Mouse (Mus musculus) embryonic stem cell, embryonic (primary cell): Measurements from ENCODE around the gene Rasal2.
"Not testable (repeated sequence)": the region's sequence is repeated elsewhere in the genome, so short reads cannot be mapped to it uniquely, and the experiment has no call there.

Source experiments
- CTCF ChIA-PET, 4 experiments: fragments of 300-600 bp in 2 of 4; fragments of 350-600 bp in 2 of 4; sonication (Branson Sonifier 250); formaldehyde crosslinking; loops; one replicate each; lab custom pipeline; 2022; ENCODE audit warnings: inconsistent platforms in 2 of 4; lab: Charles Lee
- POLR2A ChIA-PET, 4 experiments: fragments of 300-600 bp in 2 of 4; fragments of 350-600 bp in 2 of 4; sonication (Branson Sonifier 250); formaldehyde crosslinking; loops; one replicate each; lab custom pipeline; 2022; ENCODE audit warnings: antibody characterized with exemption in 4 of 4, inconsistent platforms in 1 of 4; lab: Charles Lee

The Rasal2 gene

GRCm38 (mm10) chr1:157243576-157244452 lies 168.6 kb downstream of the Rasal2 start:
- ChIA-PET CTCF (interaction anchor here in 2 of 4 experiments (0.5 to 0.6 kb wide), 3 partner anchors 10 to 740 kb away, joined by 3 to 5 read pairs (median 4); no protein-coding TSS in a partner anchor), POLR2A (interaction anchor here in 1 of 4 experiments (0.7 kb wide), 1 partner anchor 12 kb away, joined by 3 read pairs; no protein-coding TSS in a partner anchor)

- ChIA-PET POLR2A (no interaction called here), CTCF (no interaction called here)
Observed at GRCm38 (mm10) chr1:157239687-157240086, 172.7 kb downstream of the Rasal2 start.

DNA sequence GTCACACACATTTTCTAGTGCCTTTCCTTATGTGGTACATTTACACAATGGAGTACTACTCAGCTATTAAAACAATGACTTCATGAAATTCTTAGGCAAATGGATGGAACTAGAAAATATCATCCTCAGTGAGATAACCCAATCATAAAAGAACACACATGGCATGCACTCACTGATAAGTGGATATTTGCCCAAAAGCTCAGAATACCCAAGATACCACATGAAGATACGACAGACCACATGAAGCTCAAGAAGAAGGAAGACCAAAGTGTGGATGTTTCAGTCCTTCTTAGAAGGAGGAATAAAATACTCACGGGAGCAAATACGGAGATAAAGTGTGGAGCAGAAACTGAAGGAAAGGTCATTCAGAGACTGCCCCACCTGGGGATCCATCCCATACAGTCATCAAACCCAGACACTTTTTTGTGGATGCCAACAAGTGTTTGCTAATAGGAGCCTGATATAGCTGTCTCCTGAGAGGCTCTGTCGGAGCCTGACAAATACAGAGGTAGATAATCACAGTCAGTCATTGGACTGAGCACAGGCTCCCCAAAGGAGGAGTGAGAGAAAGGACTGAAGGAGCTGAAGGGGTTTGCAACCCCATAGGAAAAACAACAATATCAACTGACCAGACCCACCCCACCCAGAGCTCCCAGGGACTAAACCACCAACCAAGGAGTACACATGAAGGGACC lies 175.6 kb downstream of the Rasal2 start:
- POLR2A ChIA-PET = not testable (repeated sequence)
- CTCF ChIA-PET = interaction anchor here in 2 of 4 experiments (0.6 to 1.3 kb wide), 2 partner anchors 44 to 191 kb away, joined by 5 read pairs; no protein-coding TSS in a partner anchor

DNA sequence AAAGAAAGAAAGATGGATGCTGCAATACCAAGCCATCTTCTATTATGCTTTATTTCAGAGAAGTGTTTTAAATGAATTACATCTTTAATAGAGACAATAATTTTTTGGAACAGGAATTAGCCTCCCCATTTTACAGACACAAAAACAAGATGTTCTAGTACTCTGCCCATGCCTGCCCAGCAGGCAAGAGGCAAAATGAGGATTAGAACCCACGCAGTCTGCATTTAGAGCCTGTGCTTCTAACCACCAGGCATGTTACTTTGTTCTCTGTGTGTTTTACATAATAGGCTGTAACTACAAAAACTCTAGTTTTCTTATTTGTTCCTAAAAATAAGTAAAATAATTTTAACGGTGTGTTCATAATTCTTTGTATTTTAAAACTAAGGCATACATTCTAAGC lies 178.9 kb downstream of the Rasal2 start:
- ChIA-PET CTCF (no interaction called here), POLR2A (interaction anchor here in 1 of 4 experiments (1.3 kb wide), 1 partner anchor 10 kb away, joined by 3 read pairs; no protein-coding TSS in a partner anchor)

DNA sequence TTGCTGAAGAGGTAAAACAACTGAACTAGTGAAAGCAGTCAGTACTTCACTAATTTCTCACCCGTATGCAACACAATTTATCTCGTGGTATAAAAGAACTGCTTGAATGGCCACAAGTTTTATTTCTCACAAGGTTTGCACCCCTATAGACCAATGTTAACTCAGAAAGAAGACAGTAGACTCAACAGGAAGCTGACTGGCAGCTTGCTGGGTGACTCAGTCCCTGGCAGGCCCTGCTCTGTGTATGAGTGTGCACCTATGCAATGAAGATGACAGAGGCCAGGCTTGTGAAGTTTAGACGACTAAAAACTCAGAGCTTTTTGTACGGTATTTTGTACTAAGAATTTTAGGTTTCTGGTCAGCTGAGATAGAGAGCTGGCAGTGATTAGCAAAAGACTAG lies 180.0 kb downstream of the Rasal2 start:
- CTCF ChIA-PET = no interaction called here
- POLR2A ChIA-PET = interaction anchor here in 2 of 4 experiments (0.7 to 1.1 kb wide), 2 partner anchors 12 to 92 kb away, joined by 3 read pairs; no protein-coding TSS in a partner anchor

GRCm38 (mm10) chr1:157231016-157231415 lies 181.4 kb downstream of the Rasal2 start:
- CTCF ChIA-PET = interaction anchor here in 3 of 4 experiments (0.6 to 1.0 kb wide), 3 partner anchors 155 to 433 kb away, joined by 3 to 5 read pairs (median 3); no protein-coding TSS in a partner anchor
- POLR2A ChIA-PET = interaction anchor here in 1 of 4 experiments (1.6 kb wide), 1 partner anchor 13 kb away, joined by 5 read pairs; no protein-coding TSS in a partner anchor

DNA sequence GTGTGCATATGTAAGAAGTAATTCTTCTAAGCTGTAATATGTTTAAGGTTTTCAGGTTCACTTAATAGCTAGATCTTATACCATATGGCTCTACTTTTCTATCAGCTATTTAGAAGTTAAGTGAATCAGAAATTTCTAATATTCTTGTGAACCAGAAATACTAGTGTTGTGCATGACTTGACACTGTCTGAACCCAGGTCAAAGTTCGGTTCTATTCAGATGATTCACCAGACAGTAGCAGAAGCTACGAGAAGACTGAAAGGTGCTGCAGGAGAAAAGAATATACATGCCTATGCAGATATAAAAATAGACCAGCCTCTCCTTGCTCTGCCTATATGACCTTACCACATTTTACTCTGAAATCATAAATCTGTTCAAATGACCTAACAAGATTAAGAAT lies 182.0 kb downstream of the Rasal2 start:
- POLR2A ChIA-PET = interaction anchor here in 1 of 4 experiments (1.6 kb wide), 1 partner anchor 12 kb away, joined by 5 read pairs; no protein-coding TSS in a partner anchor
- CTCF ChIA-PET = interaction anchor here in 3 of 4 experiments (0.5 to 1.0 kb wide), 4 partner anchors 243 to 433 kb away, joined by 3 read pairs; no protein-coding TSS in a partner anchor

DNA sequence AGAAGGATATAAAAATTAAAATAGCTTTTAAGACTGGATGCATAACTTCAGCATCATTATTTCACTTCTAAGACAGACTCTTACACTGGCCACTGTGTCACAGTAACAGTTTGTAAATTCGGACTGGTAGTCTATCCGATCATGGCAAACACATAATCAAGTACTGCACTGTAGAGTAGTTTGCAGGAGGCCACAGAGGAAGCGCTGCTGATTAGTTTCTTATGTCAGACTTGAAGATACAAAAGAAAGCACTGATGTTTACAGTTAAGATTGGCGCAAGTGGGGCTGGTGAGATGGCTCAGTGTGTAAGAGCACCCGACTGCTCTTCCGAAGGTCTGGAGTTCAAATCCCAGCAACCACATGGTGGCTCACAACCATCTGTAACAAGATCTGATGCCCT lies 187.4 kb downstream of the Rasal2 start:
- ChIA-PET CTCF (interaction anchor here in 1 of 4 experiments (0.7 kb wide), 1 partner anchor 483 kb away, joined by 3 read pairs; no protein-coding TSS in a partner anchor), POLR2A (no interaction called here)

DNA sequence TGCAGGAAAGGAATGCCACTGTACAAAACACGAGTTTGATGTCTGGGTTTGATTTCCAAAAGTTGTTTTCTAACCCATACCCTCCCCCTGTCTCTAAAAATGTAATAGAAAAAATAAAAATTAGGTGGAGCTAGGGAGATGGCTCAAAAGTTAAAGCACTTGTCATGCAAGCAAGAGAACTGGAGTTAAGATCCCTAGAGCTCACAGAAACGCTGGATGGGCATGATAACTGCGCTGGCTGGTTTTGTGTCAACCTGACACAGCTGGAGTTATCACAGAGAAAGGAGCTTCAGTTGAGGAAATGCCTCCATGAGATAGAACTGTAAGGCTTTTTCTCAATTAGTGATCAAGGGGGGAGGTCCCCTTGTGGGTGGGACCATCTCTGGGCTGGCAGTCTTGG lies 191.5 kb downstream of the Rasal2 start:
- POLR2A ChIA-PET = no interaction called here
- CTCF ChIA-PET = no interaction called here

GRCm38 (mm10) chr1:157220466-157220865 lies 191.9 kb downstream of the Rasal2 start:
- POLR2A ChIA-PET = no interaction called here
- CTCF ChIA-PET = no interaction called here

GRCm38 (mm10) chr1:157208754-157209153 lies 203.6 kb downstream of the Rasal2 start:
- CTCF ChIA-PET = interaction anchor here in 1 of 4 experiments (0.6 kb wide), 1 partner anchor 1078 kb away, joined by 10 read pairs; no protein-coding TSS in a partner anchor
- POLR2A ChIA-PET = interaction anchor here in 1 of 4 experiments (0.5 kb wide), 1 partner anchor 480 kb away, joined by 3 read pairs; no protein-coding TSS in a partner anchor

- ChIA-PET POLR2A (no interaction called here), CTCF (no interaction called here)
Observed at GRCm38 (mm10) chr1:157205685-157206084, 206.7 kb downstream of the Rasal2 start.

- POLR2A ChIA-PET = no interaction called here
- CTCF ChIA-PET = no interaction called here
Observed at GRCm38 (mm10) chr1:157183043-157183442, 229.4 kb downstream of the Rasal2 start.

DNA sequence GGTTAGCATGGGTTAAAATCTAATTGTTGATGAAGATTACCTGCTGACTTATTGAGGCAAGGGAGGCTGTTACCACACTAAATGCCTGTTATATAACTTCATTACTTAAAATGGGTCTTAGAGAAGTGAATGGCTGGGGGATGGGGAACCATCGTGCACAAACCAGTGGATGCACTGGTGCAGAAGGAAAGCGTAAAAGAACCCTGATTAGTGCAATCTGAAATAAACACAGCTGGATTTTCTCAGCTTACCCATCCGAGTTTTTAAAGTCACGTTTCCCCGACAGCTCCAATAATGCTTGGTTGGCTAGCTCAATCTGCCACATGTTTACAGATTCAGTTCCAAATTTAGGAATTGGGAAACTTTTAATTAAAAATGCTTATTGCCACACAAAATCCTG lies 230.0 kb downstream of the Rasal2 start:
- ChIA-PET POLR2A (interaction anchor here in 1 of 4 experiments (0.5 kb wide), 1 partner anchor 320 kb away, joined by 3 read pairs; no protein-coding TSS in a partner anchor), CTCF (no interaction called here)

DNA sequence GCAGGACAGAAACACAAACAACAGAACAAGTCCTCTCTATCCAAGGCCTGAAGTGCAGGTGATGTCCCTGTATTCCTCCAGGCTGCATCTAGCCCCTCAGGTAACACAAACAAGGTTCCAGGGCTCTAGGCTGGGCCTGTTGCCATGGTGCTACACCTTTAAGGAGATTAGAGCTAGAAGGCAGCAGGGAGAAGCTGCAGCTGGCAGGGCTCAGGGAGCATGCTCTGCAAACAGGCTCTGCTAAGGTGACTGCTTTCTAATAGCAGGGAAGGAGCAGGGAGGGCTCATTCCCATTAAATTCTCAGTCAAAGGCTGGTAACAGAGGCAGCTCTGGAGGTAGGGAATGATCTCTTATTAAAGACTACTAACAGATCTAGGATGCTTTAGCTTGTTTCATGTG lies 231.3 kb downstream of the Rasal2 start:
- POLR2A ChIA-PET = no interaction called here
- CTCF ChIA-PET = no interaction called here

DNA sequence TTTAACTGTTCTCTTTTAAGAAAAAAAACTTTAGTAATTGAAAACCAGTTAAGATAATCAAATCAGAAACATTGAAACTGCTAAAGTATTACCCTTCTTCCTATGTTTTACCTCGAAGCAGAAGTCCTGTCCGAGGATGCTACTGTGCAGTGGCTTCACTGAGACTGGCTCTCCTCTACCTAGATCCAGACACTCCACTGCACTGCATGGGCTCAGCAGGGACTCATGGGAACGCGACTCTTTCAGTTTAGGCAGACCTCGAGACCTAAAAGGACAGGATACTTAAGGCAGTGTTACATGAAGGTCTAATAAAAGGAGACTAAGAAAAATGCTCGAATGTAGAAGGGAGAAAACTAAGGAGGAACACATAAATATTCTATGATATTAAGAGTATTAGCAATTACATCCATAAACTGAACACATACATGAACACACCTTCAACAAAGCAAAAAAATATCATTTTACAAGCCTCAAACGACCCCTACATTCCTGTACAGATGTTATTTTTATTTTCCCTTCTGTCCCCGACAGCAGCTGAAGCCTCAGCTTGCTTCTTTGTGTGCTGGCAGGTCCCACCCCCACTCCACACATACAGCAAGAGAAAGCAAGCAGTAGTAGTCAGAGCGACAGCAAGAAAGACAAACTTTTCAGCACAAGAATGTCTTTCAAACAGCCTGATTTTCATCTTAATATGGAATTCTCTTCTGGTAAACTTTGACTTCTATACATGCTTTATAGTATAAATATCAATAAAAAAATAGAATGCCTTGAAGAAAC lies 233.2 kb downstream of the Rasal2 start:
- ChIA-PET POLR2A (interaction anchor here in 1 of 4 experiments (0.7 kb wide), 1 partner anchor 9 kb away, joined by 5 read pairs; no protein-coding TSS in a partner anchor), CTCF (no interaction called here)

DNA sequence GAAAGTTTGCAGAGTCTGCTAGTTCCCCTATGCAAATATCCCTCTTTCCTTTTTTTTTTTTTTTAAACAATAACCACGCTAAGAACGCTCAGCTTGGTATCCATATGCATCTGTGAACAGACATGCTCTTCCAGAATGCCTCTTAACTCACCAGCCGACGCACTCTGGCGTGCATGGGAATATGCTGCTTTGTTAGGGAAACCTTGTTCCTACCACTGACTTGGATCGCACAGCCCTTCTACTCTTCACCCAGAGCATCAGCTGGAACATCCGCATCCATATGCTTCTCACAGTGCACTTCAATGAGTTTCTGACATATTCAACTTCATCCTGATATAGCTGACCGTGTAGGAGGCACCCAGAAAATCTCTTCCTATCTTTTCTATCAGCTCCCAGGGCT lies 243.1 kb downstream of the Rasal2 start:
- ChIA-PET POLR2A (interaction anchor here in 1 of 4 experiments (1.6 kb wide), 1 partner anchor 243 kb away, joined by 3 read pairs; the partner anchor contains the start of gene Rasal2), CTCF (interaction anchor here in 1 of 4 experiments (0.7 kb wide), 1 partner anchor 11 kb away, joined by 4 read pairs; no protein-coding TSS in a partner anchor)

- ChIA-PET CTCF (interaction anchor here in 1 of 4 experiments (0.7 kb wide), 1 partner anchor 11 kb away, joined by 4 read pairs; no protein-coding TSS in a partner anchor), POLR2A (no interaction called here)
Observed at GRCm38 (mm10) chr1:157168891-157169290, 243.5 kb downstream of the Rasal2 start.
